Mouse (Mus musculus) kidney, adult 2 months (tissue): ENCODE data around the gene Hip1. TPM values are rescaled to one million over a fixed set of nuclear protein-coding genes. Genes with fewer than 3 reads are reported as not detected.
A peak's percentile ranks its signal among the peaks of the same experiment; 100 is the strongest.
"Not testable (repeated sequence)": the region's sequence is repeated elsewhere in the genome, so short reads cannot be mapped to it uniquely, and the experiment has no call there.

ENCODE experiments used
- DNase-seq: peaks from one replicate; pipeline ENCODE4 v3.0.0; 2021
- H3K27ac ChIP-seq: fragments of 200-500 bp; 2 replicates; pipeline ENCODE4 v1.5.1; 2012; ENCODE audit warnings: low read depth, low read length, control low read depth, inconsistent platforms; ENCODE audit not compliant: insufficient read depth
- H3K27me3 ChIP-seq: fragments of 200-500 bp; replicated peaks from 2 replicates; pipeline ENCODE4 v1.6.1; 2012; ENCODE audit warnings: mild to moderate bottlenecking, moderate library complexity, low read length, inconsistent platforms; ENCODE audit not compliant: control insufficient read depth, insufficient read depth
- H3K36me3 ChIP-seq: fragments of 200-500 bp; 2 replicates; pipeline ENCODE4 v1.6.1; 2012; ENCODE audit warnings: mild to moderate bottlenecking, moderate library complexity, low read length, inconsistent platforms; ENCODE audit not compliant: control insufficient read depth, insufficient read depth
- H3K4me1 ChIP-seq: fragments of 200-500 bp; 2 replicates; pipeline ENCODE4 v1.6.1; 2011; ENCODE audit warnings: low read length; ENCODE audit not compliant: control insufficient read depth, insufficient read depth
- H3K4me3 ChIP-seq: fragments of 200-500 bp; 2 replicates; pipeline ENCODE4 v1.5.1; 2011; ENCODE audit warnings: mild to moderate bottlenecking, low read depth, low read length, control low read depth; ENCODE audit not compliant: insufficient read depth
- CTCF ChIP-seq: fragments of 200-500 bp; conservative IDR thresholded peaks from 2 replicates; pipeline ENCODE4 v1.5.1; 2011; ENCODE audit warnings: low read depth, mild to moderate bottlenecking, control low read depth, low read length, moderate library complexity, mixed read lengths; ENCODE audit not compliant: insufficient read depth, insufficient read length
- POLR2A ChIP-seq: fragments of 200-500 bp; IDR thresholded peaks from one replicate; pipeline ENCODE4 v1.6.1; 2011; ENCODE audit warnings: low read depth, low read length, control low read depth
- WGBS: fragments of 180-500 bp; shearing (Covaris S2); methylation state at CpG from one replicate; pipeline ENCODE4 v1.1.7; 2018; 5-methylcytosine and 5-hydroxymethylcytosine counted together
- polyA plus RNA-seq: library from polyadenylated mRNA; depleted of rRNA; stranded (reverse); fragments of >200 nt; gene quantifications from 2 replicates; pipeline ENCODE4 v1.2.3, GENCODE M21; 2012

Gene Hip1
- polyA plus RNA-seq, 1 experiment: 14.1 TPM

DNA sequence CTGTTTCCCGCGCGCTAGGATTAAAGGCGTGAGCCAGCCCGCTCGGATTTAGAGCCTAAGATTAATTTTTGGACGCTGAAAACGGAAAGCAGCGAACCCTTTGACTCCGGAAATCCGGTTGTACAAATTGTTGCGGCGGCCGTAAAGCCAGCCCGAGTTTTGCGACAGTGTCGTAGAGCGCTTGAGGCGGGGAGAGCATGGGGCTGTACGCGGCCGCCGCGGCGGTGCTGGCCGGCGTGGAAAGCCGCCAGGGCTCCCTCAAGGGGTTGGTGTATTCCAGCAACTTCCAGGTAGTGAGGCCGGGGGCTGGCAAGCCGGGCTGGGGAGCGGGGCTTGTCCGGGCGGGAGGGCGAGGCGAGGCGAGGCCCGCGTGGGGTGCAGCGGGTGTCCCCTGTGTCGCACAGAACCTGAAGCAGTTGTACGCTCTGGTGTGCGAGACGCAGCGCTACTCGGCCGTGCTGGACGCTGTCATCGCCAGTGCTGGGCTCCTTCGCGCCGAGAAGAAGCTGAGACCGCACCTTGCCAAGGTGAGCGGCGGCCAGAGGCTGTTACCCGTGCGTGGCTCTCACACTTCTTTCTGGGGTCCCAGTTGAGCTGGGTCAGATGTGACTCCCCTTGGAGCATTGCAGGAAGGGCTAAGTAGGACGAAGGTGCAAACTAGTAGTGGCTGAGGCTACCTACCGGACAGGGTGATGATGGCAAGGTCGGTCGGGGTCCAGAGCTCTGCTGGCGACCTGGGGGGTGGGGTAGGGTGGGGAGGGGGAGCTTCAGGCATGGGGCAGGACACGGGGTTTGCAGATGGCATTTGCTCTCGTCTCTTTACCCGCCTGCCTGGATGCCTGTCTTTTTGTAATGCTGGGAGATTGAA lies 174.9 kb downstream of the Hip1 start, which contains the start of gene Nsun5:
TSS of gene Nsun5 (plus strand) at position 167 of the 868 bp plus-strand sequence.
- TF ChIP-seq CTCF (no peak), POLR2A (no peak)
- Histone ChIP-seq H3K36me3 (no peaks in the 10 kb centered on the region; the same call in 1 of the 2 replicates), H3K4me3 (peak within 1 kb of the TSS; percentile 86), H3K4me1 (peaks cover 3% of the 10 kb centered on the region; the same call in 1 of the 2 replicates), H3K27me3 (no peaks in the 10 kb centered on the region), H3K27ac (peak within 1 kb of the TSS; percentile 86)
- peak; percentile 96 for DNase-seq
- under 1% methylated on average over 64 of the region's 64 CpGs for WGBS

DNA sequence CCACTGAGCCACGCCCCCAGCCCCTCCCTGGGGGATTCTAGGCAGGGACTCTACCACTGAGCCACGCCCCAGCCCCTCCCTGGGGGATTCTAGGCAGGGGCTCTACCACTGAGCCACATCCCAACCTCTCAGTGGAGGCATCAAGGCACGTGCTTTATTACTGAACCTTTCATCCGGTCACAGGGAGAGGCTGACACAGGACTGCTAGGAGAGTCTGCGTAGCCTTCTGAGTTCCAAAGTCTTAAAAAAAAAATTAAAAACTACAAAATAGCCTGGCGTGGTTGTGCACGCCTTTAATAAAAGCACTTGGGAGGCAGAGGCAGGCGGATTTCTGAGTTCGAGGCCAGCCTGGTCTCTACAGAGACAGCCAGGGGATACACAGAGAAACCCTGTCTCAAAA lies 175.7 kb downstream of the Hip1 start:
- H3K27ac ChIP-seq: not testable (repeated sequence)
- WGBS: 56% methylated on average over 9 of the region's 9 CpGs
- peak overlapping the region; percentile 86 for H3K4me3 ChIP-seq

DNA sequence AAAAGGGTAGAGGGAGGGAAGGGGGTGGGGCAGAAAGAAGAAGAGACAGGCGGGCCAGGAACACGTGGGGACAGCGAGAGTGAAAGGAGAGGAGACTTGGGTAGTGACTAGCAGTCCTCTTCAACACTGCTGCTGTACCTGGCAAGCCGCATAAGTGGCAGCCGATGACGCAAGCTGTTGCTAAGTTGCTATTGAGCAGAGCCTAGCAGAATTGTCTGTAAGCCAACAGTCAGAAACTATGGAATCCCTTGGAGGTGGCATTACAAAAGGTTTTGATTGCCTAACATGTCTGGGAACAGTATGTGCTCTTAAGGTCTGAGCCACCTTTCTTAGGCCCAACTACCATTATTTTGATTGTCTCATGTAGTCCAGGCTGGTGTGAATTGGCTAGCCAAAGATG lies 176.6 kb downstream of the Hip1 start:
- TF ChIP-seq POLR2A (no peak), CTCF (no peak)

More for the DNA sequence above, 175.7 kb downstream of the Hip1 start:
- not testable (repeated sequence) for H3K4me1 ChIP-seq, H3K36me3 ChIP-seq, DNase-seq, H3K27me3 ChIP-seq

DNA sequence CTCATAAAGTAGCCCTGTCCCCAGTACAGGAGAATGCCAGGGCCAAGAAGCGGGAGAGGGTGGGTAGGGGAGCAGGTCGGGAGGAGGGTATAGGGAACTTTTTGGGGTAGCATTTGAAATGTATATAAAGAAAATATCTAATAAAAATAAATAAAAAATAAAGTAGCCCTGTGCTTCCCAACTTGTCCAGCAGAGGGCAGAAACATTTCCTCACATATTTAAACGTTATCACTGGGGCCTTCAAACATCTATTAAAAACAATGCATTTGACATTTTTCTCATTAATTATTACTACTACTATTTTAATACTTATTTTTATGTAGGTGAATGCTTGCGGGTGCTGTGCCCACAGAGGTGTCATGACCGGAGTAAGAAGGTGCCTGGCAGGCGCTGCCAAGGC lies 177.1 kb downstream of the Hip1 start:
- no peaks in the 10 kb centered on the region for H3K27me3 ChIP-seq
- no peak overlapping the region for H3K27ac ChIP-seq
- H3K36me3 ChIP-seq: no peaks in the 10 kb centered on the region
- H3K4me3 ChIP-seq: no peak overlapping the region
- 59% methylated on average over 6 of the region's 6 CpGs for WGBS
- DNase-seq: peak; percentile 12
- H3K4me1 ChIP-seq: peaks cover 3% of the 10 kb centered on the region; the same call in 1 of the 2 replicates
- TF ChIP-seq POLR2A: no peak
- no peak for TF ChIP-seq CTCF

More for the DNA sequence above, 176.6 kb downstream of the Hip1 start:
- Histone ChIP-seq H3K36me3 (no peaks in the 10 kb centered on the region), H3K27ac (no peak overlapping the region), H3K4me3 (no peak overlapping the region), H3K4me1 (peaks cover 3% of the 10 kb centered on the region; the same call in 1 of the 2 replicates), H3K27me3 (no peaks in the 10 kb centered on the region)
- no peak for DNase-seq
- WGBS: 83% methylated on average over 6 of the region's 6 CpGs

DNA sequence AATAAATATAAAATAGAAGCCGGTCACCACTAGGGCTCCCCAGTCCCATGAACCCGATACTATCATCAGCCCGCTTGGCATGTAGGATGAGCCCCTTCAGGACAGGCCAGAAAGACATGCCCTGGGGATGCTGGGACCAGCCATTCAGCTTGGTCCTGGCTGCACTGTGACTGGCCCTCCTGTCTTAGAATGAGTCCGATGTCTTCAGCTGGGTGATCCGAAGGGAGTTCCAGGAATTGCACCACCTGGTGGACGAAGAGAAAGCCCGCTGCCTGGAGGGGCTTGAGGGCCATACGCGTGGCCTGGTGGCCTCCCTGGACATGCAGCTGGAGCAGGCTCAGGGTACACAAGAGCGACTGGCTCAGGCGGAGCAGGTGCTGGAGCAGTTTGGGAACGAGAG lies 181.4 kb downstream of the Hip1 start:
- Histone ChIP-seq H3K27ac (no peak overlapping the region), H3K36me3 (no peaks in the 10 kb centered on the region), H3K27me3 (no peaks in the 10 kb centered on the region), H3K4me1 (no peaks in the 10 kb centered on the region), H3K4me3 (no peak overlapping the region)
- WGBS: 29% methylated on average over 12 of the region's 12 CpGs
- peak; percentile 18 for DNase-seq
- TF ChIP-seq CTCF: peak; percentile 67
- no peak for TF ChIP-seq POLR2A

DNA sequence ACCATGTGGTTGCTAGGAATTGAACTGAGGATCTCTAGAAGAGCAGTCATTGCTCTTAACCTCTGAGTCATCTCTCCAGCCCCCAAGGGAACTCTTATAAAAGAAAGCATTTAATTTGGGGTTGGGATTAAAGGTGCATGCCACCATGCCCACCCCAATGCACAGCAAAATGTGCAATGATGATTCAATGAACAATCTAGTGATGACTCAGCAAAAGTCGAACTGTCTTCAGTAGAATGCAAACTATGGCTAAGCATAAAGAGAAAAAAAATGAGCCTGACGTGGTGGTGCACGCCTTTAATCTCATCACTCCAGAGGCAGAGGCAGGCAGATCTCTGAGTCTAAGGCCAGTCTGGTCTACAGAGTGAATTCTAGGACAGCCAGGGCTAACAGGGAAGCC lies 182.3 kb downstream of the Hip1 start:
- TF ChIP-seq CTCF (no peak), POLR2A (no peak)
- DNase-seq: no peak
- Histone ChIP-seq H3K27ac (no peak overlapping the region), H3K4me1 (no peaks in the 10 kb centered on the region), H3K36me3 (no peaks in the 10 kb centered on the region), H3K4me3 (no peak overlapping the region), H3K27me3 (peaks cover under 1% of the 10 kb centered on the region; the same call in 1 of the 2 replicates)
- WGBS: 86% methylated on average over 3 of the region's 3 CpGs

DNA sequence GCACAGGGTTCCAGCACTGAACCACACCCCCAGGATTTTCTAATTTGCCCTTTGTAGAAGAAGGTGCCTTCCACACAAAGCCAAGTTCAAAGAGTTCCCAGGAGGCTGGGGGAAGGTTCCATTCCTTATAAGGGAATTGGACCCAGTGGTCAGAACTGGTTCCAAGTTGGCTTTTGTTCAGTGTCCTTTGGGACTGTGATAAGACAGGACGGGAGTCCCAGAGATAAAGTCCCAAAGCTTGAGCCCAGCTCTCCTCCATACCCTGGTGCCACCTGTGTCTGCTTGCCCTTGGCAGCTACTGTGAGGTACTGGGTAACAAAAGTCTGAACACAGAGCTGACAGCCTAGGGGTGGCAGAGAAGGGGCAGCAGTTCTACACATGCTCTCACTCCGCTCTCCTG lies 185.1 kb downstream of the Hip1 start:
- whole genome bisulfite sequencing: 79% methylated on average over 2 of the region's 2 CpGs
- Histone ChIP-seq H3K27me3 (peaks cover 1% of the 10 kb centered on the region; the same call in 1 of the 2 replicates), H3K4me3 (no peak overlapping the region), H3K36me3 (no peaks in the 10 kb centered on the region), H3K4me1 (no peaks in the 10 kb centered on the region), H3K27ac (no peak overlapping the region)
- DNase-seq: no peak
- no peak for TF ChIP-seq CTCF
